Mouse (Mus musculus) liver, embryonic 14.5 days (tissue): ENCODE measurements at regions not wholly inside any gene's neighbourhood (a gene's known extent, or its start where the extent isn't known, plus 50 kb on each side); places are given as distances from the start of the nearest gene placed in this dataset.

Experiments
- ATAC-seq: fragments of 200-750 bp; cut with Nextera tagmentation; 2 replicates; pipeline ENCODE4 v1.8.0; 2017; ENCODE audit warnings: moderate number of reproducible peaks, mild to moderate bottlenecking, moderate library complexity; ENCODE audit not compliant: insufficient read depth
- DNase-seq, 3 experiments: peaks; one replicate each; pipeline ENCODE4 v3.0.0-alpha.2; 2012 to 2013; ENCODE audit warnings: low read depth in 3 of 3, low spot score in 3 of 3
- H3K27ac ChIP-seq: fragments of 300-500 bp; sonication (generic); 2 replicates; pipeline ENCODE4 v1.5.1; 2014; ENCODE audit warnings: moderate library complexity, mild to moderate bottlenecking, control low read depth, inconsistent platforms
- H3K27me3 ChIP-seq: fragments of 300-500 bp; sonication (generic); 2 replicates; pipeline ENCODE4 v1.6.1; 2014; ENCODE audit warnings: mild to moderate bottlenecking, low read length, moderate library complexity; ENCODE audit not compliant: control insufficient read depth, insufficient read depth
- H3K36me3 ChIP-seq: fragments of 300-500 bp; sonication (generic); replicated peaks from 2 replicates; pipeline ENCODE4 v1.6.1; 2014; ENCODE audit warnings: low read depth; ENCODE audit not compliant: control insufficient read depth, insufficient read depth
- H3K4me1 ChIP-seq, 2 experiments: fragments of 200-500 bp in 1 of 2; fragments of 300-500 bp in 1 of 2; sonication (generic) in 1 of 2; replicated peaks; 2 replicates each; pipeline ENCODE4 v1.6.1; 2012 to 2014; ENCODE audit warnings: antibody characterized with exemption in 1 of 2, inconsistent platforms in 1 of 2, low read length in 1 of 2; ENCODE audit not compliant: control insufficient read depth in 2 of 2, insufficient read depth in 2 of 2
- H3K4me2 ChIP-seq: fragments of 300-500 bp; sonication (generic); 2 replicates; pipeline ENCODE4 v1.6.1; 2014; ENCODE audit warnings: low read depth, mild to moderate bottlenecking, control low read depth, moderate library complexity
- H3K4me3 ChIP-seq, 2 experiments: fragments of 200-500 bp in 1 of 2; fragments of 300-500 bp in 1 of 2; sonication (generic) in 1 of 2; 2 replicates each; pipeline ENCODE4 v1.5.1; 2012 to 2014; ENCODE audit warnings: low read depth in 2 of 2, low read length in 2 of 2, mild to moderate bottlenecking in 2 of 2, control low read depth in 1 of 2, inconsistent platforms in 1 of 2, moderate library complexity in 1 of 2; ENCODE audit not compliant: insufficient read depth in 1 of 2
- H3K9ac ChIP-seq: fragments of 300-500 bp; sonication (generic); replicated peaks from 2 replicates; pipeline ENCODE4 v1.6.1; 2014; ENCODE audit warnings: mild to moderate bottlenecking, control low read depth, moderate library complexity
- H3K9me3 ChIP-seq: fragments of 300-500 bp; sonication (generic); 2 replicates; pipeline ENCODE4 v1.6.1; 2016; ENCODE audit warnings: low read length, mixed read lengths; ENCODE audit not compliant: control insufficient read depth
- CTCF ChIP-seq: IDR thresholded peaks from 2 replicates; pipeline ENCODE4 v1.5.1; 2016; ENCODE audit warnings: antibody characterized with exemption, low read depth, control low read depth
- EP300 ChIP-seq: IDR thresholded peaks from 2 replicates; pipeline ENCODE4 v1.6.1; 2016; ENCODE audit warnings: antibody characterized with exemption, low read depth
- WGBS: fragments of 180-500 bp; shearing (Covaris S2); extraction: QIAGEN DNeasy Blood & Tissue Kit; methylation state at CpG from one replicate; pipeline ENCODE4 v1.1.7; 2014; ENCODE audit not compliant: insufficient replicate concordance; 5-methylcytosine and 5-hydroxymethylcytosine counted together

DNA sequence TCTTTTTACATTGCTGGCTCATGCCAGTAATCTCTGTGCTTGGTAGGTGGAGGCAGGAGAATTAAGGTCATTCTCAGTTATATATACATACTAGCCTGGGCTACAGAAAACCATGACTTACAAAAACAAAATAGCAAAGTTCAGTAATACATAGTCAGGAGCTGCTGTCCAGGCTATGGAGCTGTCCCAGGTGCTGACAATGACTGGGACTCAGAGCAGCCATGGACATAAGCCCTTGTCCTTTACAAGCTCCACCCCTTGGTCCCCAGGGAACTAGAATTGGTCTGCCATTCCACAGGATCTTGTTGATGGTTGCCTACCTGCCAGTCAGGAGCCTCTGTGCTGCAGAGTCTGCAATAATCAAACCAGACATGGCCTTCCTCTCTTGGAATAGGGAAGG lies 102.8 kb downstream of the Gp2 start:
- no peak overlapping the region for H3K27ac ChIP-seq
- no peak for TF ChIP-seq EP300
- TF ChIP-seq CTCF: no peak
- no peaks in the 10 kb centered on the region for H3K4me1 ChIP-seq
- no peaks in the 10 kb centered on the region for H3K9me3 ChIP-seq
- no peak overlapping the region for H3K9ac ChIP-seq
- H3K4me2 ChIP-seq: no peak overlapping the region
- no peaks in the 10 kb centered on the region for H3K27me3 ChIP-seq
- DNase-seq: no peak
- H3K4me3 ChIP-seq: no peak overlapping the region
- H3K36me3 ChIP-seq: no peaks in the 10 kb centered on the region
- no peak for ATAC-seq

DNA sequence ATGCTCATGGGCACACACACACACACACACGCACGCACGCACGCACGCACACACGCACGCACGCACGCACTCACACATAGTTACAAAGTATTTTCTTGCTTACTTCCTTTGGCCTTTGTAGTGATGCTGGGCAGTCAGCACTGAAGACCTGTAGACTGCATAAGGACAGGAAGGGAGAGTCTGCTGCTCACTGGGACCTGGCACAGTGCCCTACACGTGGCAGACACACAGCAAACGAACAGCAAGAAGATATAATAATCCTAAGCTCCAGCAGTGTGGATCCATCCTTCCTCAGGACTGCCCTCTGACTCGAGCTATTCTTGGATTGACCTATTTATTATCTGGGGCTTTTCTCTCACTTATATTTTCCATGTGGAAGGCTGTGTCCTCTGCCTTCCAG lies 106.5 kb downstream of the Gp2 start:
- Histone ChIP-seq H3K27me3 (no peaks in the 10 kb centered on the region), H3K9me3 (no peaks in the 10 kb centered on the region), H3K9ac (no peak overlapping the region), H3K4me3 (no peak overlapping the region), H3K36me3 (no peaks in the 10 kb centered on the region), H3K27ac (no peak overlapping the region), H3K4me2 (no peak overlapping the region), H3K4me1 (no peaks in the 10 kb centered on the region)
- DNase-seq (no peak), ATAC-seq (no peak)
- TF ChIP-seq EP300 (no peak), CTCF (no peak)
- 72% methylated on average over 12 of the region's 12 CpGs for WGBS

DNA sequence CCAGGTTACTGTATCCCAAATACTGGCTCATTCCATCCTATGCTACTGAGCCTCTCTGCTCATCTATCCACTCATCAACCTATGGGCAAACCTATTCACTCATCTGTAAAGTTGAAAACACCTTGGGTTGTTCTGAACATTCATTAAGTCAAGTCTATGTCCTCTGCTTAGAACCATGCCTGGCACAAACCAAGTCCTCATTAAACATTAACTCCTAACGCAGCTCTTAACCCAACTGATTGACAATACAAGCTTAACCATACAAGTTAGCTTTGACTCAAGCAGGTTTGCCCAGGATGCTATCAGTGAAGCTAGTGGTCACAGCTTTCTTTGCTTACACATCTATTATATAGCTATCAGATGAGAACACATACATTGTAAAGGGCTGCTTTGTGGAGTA lies 108.4 kb downstream of the Gp2 start:
- Histone ChIP-seq H3K4me3 (no peak overlapping the region), H3K4me2 (no peak overlapping the region), H3K27ac (no peak overlapping the region), H3K4me1 (no peaks in the 10 kb centered on the region), H3K9ac (no peak overlapping the region), H3K27me3 (no peaks in the 10 kb centered on the region), H3K36me3 (no peaks in the 10 kb centered on the region), H3K9me3 (no peaks in the 10 kb centered on the region)
- TF ChIP-seq EP300 (no peak), CTCF (no peak)
- DNase-seq: no peak
- 62% methylated on average over 1 of the region's 1 CpGs for WGBS
- no peak for ATAC-seq

DNA sequence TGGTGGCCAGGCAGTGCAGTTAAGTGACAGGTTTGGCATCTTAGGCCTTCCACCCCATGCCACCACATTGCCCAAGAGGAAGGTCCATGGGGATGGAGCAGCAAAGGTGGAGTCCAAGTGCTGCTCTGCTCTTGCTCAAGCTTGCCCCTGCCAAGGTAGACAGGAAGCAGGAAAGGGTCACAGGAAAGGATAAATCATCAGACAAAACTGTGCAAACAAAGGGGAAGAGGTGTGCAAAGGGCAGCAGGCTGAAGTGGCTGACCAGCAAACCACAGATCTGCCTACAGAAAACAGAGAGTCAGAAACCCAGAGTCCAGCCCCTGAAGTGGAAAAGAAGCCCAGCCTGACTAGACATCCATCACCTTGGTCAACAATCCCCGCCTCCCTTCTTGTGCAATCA lies 115.7 kb downstream of the Gp2 start:
- no peak overlapping the region for H3K27ac ChIP-seq
- H3K27me3 ChIP-seq: no peaks in the 10 kb centered on the region
- ATAC-seq (no peak), DNase-seq (no peak)
- WGBS: 23% methylated on average over 1 of the region's 1 CpGs
- TF ChIP-seq EP300: no peak
- TF ChIP-seq CTCF: no peak
- no peak overlapping the region for H3K9ac ChIP-seq
- no peak overlapping the region for H3K4me3 ChIP-seq
- H3K36me3 ChIP-seq: no peaks in the 10 kb centered on the region
- H3K9me3 ChIP-seq: no peaks in the 10 kb centered on the region
- H3K4me1 ChIP-seq: no peaks in the 10 kb centered on the region
- H3K4me2 ChIP-seq: no peak overlapping the region

DNA sequence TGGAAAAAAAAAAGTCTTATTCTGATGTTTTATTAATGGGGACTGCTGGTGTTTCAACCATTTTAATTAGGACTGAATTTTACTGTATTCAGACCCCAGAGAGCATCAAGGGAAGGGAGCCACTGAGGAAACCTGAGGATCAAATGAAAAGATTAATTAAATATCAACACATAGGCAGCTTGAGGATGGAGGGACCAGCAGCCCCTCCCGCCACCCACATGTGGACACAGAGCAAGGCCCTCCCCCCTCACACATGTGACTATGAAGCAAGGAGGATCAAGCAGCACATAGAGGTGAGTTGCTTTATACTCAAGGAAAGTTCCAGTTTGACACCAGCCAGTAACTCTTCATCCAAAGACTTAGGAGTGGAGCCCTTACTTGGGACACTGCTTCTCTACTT lies 126.0 kb downstream of the Gp2 start:
- Histone ChIP-seq H3K27me3 (no peaks in the 10 kb centered on the region), H3K36me3 (no peaks in the 10 kb centered on the region), H3K4me3 (no peak overlapping the region), H3K9ac (no peak overlapping the region), H3K4me1 (no peaks in the 10 kb centered on the region), H3K4me2 (no peak overlapping the region), H3K27ac (no peak overlapping the region), H3K9me3 (no peaks in the 10 kb centered on the region)
- WGBS: 68% methylated on average over 1 of the region's 1 CpGs
- ATAC-seq (no peak), DNase-seq (no peak)
- no peak for TF ChIP-seq CTCF
- no peak for TF ChIP-seq EP300
